Mouse (Mus musculus): ENCODE measurements at regions not wholly inside any gene's neighbourhood (a gene's known extent, or its start where the extent isn't known, plus 50 kb on each side); places are given as distances from the start of the nearest gene placed in this dataset.

DNA sequence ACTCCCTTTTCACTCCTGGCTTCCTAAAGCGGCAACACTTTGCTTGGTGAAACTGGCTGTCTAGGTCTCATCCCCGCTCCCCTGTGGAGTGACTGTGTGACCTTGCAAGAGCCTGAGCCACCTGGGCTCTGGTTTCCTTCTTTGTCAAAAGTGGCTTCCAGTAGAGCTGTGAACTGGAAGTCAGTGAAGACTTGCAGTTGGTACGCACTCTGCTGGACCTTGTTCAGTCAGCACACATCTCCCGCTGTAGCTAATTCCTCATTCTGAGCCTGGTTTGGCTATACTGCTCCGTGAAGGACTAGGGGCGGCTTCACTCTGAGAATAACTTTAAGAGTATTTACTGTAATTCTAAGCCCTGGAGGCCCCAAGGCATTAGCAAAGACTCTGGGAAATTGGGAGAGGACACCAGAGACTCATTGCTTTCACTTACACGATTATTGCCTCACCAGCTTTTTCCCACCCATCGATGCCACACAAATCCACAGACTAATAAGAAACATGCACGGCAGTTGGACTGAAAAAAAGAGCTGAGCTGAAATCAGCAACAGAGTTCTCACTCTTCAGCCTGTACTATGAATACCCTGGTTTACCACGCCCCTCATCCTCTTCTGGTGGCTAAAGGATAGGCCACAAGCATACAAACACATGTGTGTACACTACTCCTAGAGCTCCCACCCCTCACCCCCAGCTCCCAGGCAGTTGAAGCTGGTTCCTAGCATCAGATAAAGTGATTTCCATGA lies 295.4 kb downstream of the Ets1 start:
- no peak for TF ChIP-seq CTCF (conservative IDR thresholded peaks at IDR 0.05; ENCODE audit: insufficient read depth, insufficient read length, low read depth, low read length)
- no peak for TF ChIP-seq POLR2A (IDR thresholded peaks at IDR 0.05; ENCODE audit: low read depth, low read length)
